Mouse (Mus musculus) ES-CJ7 (cell line): ENCODE data around the gene Lnp1.

Experiments used
- DNase-seq: peaks from one replicate; pipeline ENCODE4 v3.0.0; 2011; ENCODE audit warnings: low read depth, low spot score

The Lnp1 gene

DNA sequence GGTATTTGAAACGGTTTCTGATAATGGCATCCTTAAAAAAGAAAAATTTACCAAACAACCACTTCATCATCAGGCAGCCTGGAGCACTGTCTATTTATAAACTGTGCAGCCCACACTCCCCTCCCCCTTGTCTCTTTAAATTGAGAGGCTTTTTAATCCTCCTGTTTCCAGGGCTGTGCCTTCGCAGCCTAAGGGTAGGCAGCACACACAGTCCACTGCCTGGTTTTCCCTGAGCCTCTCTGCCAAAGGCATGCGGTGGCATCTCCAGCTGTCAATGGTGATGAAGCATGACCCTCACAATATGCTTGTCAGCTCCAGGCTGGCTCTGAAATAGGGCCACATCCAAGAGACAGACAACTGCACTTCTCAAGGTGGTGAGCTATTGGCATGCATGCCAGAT lies at the start of gene Lnp1:
Gene Lnp1 (minus strand): TSS at position 39 of the 400 bp plus-strand sequence.
- no peak for DNase-seq

DNA sequence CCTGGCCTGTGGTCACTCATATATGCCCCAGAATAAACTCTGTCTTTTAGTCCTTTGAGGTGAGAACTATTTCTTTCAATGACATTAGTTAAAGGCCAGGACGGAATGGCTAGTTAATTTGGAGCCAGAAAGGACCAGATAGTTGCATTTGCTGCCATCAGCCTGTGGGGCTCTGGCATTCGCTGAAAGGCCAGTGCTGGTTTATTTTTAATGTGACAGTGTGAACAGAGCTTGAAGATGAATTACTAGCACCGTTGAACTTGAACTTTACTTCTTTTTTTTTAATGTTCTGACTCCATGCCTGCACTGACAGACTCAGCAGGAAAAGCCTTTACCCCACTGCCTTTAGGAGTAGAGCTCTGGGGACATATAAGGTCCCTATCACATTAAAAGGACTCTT lies 46.8 kb upstream of the Lnp1 start:
- DNase-seq: no peak

DNA sequence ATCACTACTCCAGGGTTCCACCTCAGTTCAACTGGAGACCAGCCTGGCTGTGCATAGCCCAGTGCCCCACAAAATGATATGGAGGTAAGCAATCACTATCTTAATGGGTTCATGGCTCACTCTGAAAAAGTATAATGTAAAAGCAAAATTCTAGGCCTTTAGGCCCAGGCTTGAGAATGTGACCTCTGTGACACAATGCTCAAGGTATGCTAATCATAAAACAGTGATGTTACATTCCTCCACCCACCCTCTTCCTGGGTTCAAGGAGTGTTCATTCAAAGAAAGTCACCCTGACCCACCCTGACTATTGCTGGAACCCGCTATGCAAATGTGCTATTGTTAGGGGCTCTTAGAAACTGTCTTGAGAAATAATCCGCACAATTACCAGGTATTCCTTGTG lies 30.4 kb upstream of the Lnp1 start:
- peak; percentile 29 for DNase-seq

DNA sequence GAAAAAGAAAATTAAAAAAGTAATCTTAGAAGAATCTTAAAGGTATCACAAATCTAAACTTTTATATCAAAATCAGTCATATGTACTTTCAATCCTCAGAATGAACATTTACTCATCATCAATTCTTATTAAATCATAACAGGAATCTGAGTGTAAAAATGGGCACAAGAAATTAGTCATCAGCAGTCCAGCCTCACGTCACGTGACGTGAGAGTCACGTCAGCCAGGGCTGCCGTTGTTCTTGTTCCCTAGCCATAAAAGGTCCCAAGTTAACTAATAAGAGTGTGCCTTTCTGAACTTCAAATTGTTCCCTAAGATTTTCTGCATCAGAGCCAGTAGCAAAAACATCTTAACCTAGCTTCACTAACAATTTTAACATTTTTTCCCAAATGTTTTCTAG lies 21.2 kb upstream of the Lnp1 start:
- DNase-seq: no peak

DNA sequence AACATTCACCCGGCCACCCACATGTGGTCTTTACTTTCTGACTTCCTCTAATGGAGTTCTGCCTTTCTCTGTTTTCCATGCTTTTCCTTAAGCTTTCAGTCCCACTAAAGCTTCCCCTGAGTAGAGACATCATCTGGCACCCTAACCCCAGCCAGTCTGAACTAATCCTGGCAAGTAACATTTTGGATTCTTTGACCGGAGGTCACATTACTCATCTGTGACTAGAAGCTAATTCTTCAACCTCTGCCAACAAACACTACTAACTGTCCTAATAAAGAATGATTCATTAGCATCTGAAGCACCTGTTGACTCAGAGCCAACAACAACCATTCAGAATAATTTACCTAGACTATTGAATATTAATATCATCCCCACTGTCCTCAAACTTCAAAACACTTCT lies 14.5 kb upstream of the Lnp1 start:
- DNase-seq: no peak

DNA sequence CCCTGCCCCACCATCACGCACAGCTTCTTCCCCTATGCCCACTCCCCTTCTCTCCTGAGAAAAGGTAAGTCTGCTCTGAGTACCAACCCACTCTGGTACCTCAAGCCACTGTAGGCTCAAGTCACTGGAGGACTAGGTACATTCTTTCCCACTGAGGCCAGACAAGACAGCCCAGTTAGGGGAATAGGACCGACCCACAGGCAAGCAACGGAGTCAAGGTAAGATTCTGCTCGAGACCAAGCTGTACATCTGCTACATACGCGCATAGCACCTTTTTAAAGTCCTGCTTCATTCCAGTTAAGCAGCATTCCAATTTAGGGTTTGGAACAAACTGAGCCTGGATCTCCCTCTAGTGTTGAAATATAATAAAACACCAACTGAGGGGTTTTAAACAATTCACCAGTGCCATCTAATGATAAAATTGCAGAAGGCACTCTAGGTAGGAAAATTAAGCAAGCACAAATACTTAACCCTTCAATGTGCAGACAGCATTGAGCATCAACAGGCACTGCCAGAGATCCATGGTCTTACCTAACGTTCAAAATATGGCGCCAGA lies 7.7 kb downstream of the Lnp1 start:
- DNase-seq: peak; percentile 79

DNA sequence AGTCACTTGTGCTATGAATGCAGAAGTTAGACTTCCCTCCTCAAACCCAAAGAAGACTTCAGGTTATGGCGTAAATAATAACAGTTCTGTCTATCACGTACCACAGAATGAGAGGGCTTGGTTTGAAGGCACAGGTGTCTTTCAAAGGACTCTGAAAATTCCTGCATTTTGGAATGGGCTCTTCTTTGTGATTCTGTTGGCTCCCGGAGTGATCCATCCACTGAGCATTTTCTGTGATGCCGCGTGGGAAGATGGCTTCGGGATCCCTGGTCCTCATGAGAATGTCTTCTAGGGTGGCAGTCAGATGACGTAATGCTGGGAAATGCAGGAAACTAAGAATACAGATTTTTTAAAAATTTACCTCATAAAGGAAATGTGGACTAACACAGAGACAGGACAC lies 10.6 kb downstream of the Lnp1 start:
- DNase-seq: peak; percentile 22

DNA sequence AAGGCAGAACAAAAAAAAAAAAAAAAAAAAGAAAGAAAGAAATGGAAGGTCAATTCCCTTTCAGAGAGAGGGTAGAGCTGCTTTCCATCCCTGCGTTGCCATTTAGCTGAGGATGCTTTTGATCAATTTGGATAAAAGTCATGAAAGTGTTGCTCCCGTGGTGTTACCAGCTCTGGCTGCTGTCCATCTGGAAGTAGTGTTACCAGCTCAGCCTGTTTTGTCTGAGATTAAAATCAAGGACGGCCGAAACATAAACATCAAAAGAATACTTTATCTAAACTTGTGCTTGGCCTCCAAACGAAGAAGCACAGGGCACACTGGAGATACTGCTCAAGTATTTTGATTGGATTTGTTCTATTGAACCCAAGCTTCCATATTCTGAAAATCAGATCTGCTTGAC lies 18.9 kb downstream of the Lnp1 start:
- DNase-seq: no peak

DNA sequence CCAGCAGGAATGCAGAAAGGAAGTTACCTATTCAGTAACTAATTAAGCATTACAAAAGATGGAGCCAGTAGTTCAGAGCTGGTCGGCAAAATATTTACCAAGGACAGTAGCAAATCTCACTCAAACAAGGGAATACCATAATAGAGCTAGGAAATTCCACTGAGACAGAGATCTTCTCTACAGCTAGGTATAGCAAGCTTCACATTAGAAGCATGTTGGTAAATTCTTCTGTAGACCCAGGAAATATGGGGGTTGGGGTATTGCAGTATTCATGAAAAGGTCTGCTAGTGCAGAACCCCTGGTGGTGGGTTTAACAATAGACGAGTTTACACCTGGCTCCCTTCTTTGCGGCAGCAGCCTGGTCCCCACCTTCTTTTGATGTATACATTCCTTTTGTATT lies 25.7 kb downstream of the Lnp1 start:
- DNase-seq: peak; percentile 71

DNA sequence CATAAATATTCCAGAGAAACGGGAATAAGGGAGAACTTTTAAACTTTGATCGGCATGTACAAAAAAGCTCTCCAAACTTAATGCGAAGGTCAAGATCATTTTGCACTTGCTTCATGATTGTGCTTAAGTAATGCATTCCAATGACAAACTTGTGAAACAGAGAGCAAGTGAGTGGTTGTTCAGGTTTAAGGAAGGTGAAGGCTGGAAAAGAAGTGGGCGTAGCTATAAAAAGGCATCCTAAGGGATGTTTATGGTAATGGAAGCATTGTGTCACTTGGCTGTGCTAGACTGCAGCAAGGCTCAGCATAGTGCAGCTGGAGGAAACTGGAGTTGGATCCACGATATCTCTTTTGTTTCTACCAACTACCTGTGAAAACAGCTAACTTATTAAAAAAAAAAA lies 36.3 kb downstream of the Lnp1 start:
- no peak for DNase-seq

DNA sequence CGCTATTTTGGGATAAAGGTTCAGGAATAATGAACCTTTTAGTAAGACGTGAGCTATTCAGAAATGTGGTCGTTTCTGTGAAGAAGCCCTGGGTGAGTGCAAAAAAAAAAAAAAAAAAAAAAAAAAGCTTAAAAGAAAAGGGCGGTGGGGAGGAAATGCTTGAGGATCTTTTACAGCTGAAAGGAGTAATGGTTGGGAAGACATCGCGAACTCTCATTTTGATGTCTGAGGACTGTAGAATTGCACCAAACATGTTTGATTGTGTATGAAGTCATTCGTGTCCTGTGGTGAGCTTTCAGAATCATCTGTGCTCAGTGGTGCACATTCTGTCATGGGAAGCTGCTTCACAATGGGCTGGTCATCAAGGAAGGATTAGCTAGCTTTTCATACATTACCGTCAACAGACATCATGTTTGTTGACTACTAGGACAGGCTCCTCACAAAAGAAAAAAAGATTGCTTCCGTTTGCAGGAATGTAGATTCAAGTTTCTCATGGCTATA lies 41.2 kb downstream of the Lnp1 start:
- DNase-seq: no peak

DNA sequence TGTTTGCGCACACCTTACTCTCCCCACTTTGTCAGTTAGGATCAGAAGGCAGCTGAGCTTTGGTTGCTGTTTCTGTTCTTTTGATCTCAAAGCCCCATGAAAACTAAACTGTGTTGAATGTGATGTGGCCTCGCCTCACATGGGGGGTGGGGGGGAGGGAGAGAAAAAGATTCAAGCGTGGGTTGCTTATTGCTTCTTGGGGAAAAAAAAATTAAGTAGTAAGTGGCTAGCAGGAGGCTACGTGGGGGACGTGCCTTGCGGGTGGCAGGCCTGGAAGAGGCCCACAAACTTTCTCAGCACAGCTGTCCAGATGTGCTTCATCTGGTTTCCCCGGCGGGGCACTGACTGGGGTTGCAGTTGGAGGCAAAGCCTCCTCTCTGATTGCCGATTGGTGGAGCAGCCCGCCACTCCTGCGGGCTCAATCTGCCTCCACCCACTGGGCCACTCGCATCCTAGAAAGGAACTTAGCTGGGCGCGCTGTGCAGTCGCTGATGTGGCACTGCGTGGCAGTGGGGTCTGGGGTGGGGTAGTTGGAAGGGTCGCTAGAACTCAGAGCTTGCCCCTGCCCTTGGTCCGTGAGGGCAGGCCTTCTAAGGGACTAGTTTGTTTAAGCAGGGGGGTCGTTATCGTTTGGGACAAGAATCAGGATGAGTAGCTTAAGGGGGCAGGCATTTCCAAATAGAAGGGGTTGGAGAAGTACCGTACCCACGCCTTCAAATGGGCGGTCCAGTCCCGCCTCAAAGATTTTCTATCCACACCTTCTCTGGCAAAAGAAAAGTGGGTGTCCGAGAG lies 41.8 kb downstream of the Lnp1 start, which contains the start of gene Tmem45a:
Gene Tmem45a (minus strand): TSS at position 343 of the 792 bp plus-strand sequence.
- peak; percentile 87 for DNase-seq

DNA sequence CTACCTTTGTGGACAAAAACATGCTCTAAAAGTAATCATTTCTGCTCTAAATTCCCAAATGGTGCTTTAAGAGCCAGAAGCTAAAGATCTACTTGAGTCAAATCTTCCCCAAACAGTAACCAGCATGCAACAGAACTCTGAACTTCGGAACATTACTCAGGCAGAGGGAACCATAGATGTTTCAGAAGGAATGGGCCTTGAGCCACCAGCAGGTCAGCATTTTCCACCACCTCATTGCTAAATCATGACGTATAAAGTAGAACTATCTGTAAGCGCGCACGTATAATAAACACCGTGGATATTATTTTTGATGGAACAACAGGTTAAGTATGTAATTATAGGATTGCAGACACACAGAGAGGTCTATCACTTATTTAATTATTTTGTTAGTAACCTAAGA lies 43.0 kb downstream of the Lnp1 start:
- no peak for DNase-seq

DNA sequence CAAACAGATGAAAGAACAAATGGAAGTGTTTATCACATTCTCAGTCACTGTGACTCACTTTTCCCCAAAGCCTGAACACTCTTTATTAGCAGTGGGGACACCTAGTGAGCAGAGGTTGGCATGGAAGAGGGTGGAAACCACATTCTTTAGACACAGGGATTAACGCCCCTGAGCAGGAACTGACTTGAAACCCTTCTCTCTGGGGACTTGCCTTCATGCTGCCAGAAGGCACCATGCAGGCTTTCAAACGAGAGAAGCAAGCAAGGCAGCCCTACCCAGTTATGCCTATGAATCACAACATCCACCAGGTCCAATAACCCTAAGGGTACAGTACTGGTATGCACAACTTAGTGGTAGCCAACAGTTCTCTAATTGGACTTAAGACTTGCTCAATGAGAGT lies 54.5 kb downstream of the Lnp1 start:
- no peak for DNase-seq

DNA sequence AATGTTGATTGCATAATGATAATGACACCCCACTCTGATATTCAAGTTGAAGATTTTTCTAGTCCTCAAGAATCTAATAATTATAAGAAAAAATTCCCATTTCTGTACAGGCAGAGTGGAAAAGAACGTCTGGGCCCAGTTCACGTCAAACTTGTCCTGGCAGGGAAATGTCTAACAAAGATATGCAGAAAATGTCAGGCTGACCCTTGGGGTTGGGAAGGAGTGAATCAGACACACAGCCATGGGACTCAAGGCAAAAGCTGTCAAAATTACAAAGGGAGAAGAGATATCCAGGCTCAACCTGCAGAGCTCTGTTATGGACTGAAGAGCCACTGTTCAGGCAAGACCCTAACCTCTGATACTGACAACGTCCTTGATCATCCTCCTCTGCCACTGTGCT lies 57.4 kb downstream of the Lnp1 start:
- DNase-seq: no peak

DNA sequence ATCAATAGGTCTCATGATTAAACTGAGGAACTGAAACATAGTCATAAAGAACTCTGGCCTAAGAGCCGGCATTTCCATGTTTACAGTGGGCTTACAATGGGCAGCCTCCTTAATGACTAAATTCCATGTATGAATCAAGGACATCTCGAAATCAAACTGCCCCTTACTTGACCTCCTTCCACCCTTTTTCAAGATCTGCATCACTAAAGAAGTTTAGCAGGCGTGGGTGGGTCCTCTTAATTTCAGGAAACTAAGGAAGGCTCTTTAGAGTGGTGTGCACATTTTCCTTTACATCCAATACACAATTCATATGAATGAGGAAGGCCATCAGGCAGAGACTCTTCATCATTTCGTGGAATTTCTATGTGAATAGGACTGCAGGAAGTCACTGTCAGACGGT lies 59.5 kb downstream of the Lnp1 start:
- DNase-seq: peak; percentile 72

DNA sequence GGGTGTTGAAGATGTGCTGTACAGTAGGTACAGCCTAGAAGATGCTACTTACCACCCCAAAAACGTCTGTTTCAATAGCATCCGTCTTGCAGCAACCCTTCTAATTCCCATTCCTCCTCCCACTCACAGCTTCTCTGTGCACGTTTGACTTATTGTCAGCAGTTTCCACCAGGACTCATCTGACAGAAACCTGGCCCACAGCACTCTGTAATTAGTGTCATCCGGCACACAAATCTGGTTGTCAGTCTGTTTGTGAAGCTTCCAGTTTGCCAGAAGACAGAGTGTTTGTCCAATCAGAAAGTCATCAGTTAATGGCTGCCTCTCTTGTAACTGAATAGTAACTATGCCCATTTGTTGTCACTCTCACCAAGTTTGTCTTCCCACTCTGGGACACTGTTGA lies 60.3 kb downstream of the Lnp1 start:
- no peak for DNase-seq
